Comparison of ENCODE assay signal across 23 mouse cellular contexts in the genomic region with DNA sequence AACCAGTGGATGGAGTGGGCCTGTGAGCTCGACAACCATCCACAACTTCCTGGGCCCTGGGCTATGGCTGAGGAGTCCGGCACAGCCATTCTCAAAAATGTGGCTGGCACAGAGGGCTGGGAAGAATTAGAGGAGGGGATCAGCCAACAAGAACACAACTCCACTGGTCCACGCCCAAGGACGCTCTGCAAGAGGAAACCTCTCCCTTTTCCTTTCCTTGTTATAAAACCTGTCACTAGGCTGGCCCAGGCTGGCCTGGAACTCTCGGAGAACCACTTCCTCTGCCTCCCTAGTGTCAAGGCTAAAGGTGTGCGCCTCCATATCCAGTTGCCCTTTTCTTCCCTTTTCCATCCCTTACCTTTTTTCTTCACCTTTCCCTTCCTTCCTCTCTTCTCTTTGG. TPM values are rescaled to one million over a fixed set of nuclear protein-coding genes. Genes with fewer than 3 reads are reported as not detected.
A peak's percentile ranks its signal among the peaks of the same experiment; 100 is the strongest.
DNase-seq lines count a peak whose midpoint lies in the region; ATAC-seq and TF ChIP-seq lines count a peak whose summit lies in the region.
"Had no signal": no experiment of that assay in that cellular context is flagged by ENCODE, and none has a peak within 500 bp of the region (broad histone marks: within the 10 kb centered on the region; RNA-seq: fewer than 3 reads in every experiment).

No protein-coding gene starts in this region.

- H3K9ac ChIP-seq in intestine, postnatal 0 days (ENCODE audit: low read depth, low read length): no peak overlapping the region
- H3K9ac ChIP-seq in intestine, embryonic 16.5 days (ENCODE audit: low read depth, low read length): no peak overlapping the region
- H3K9ac ChIP-seq in limb, embryonic 12.5 days (replicated peaks): no peak overlapping the region
- H3K9ac ChIP-seq: embryonic facial prominence, embryonic 13.5 days; heart, embryonic 15.5 days; limb, embryonic 13.5 days; midbrain, embryonic 13.5 days; neural tube, embryonic 13.5 days had no signal

- WGBS in intestine, postnatal 0 days: 86% methylated on average over 6 of the region's 6 CpGs
- 93% methylated on average over 6 of the region's 6 CpGs for WGBS in intestine, embryonic 16.5 days
- 89% methylated on average over 6 of the region's 6 CpGs for WGBS in limb, embryonic 12.5 days
- WGBS in limb, embryonic 10.5 days: 93% methylated on average over 6 of the region's 6 CpGs

- no peak overlapping the region for H3K4me3 ChIP-seq in intestine, postnatal 0 days (ENCODE audit: low read depth, low read length)
- H3K4me3 ChIP-seq in intestine, embryonic 16.5 days (ENCODE audit: low read length): no peak overlapping the region
- H3K4me3 ChIP-seq in limb, embryonic 12.5 days (replicated peaks): no peak overlapping the region
- no peak overlapping the region for H3K4me3 ChIP-seq in limb, embryonic 10.5 days
- H3K4me3 ChIP-seq: embryonic facial prominence, embryonic 13.5 days; heart, embryonic 15.5 days; limb, embryonic 13.5 days; midbrain, embryonic 13.5 days; neural tube, embryonic 13.5 days had no signal

- H3K4me1 ChIP-seq in intestine, postnatal 0 days (replicated peaks; ENCODE audit: control insufficient read depth, insufficient read depth, low read length): no peaks in the 10 kb centered on the region
- H3K4me1 ChIP-seq in intestine, embryonic 16.5 days (ENCODE audit: control insufficient read depth, insufficient read depth, low read length): no peaks in the 10 kb centered on the region
- H3K4me1 ChIP-seq in limb, embryonic 12.5 days (replicated peaks): 0 out of 2 replicates have a peak, but pooled peaks cover 1% of the 10 kb centered on the region
- no peaks in the 10 kb centered on the region for H3K4me1 ChIP-seq in limb, embryonic 10.5 days

- H3K27ac ChIP-seq in intestine, postnatal 0 days (ENCODE audit: low read depth, low read length): peak overlapping the region; percentile 35; the same call in 1 of the 2 replicates
- H3K27ac ChIP-seq in intestine, embryonic 16.5 days (ENCODE audit: low read length): no peak overlapping the region
- H3K27ac ChIP-seq in limb, embryonic 12.5 days: peak overlapping the region; percentile 42; the same call in 1 of the 2 replicates
- no peak overlapping the region for H3K27ac ChIP-seq in limb, embryonic 10.5 days
- H3K27ac ChIP-seq: embryonic facial prominence, embryonic 13.5 days; limb, embryonic 13.5 days; macrophage; midbrain, embryonic 13.5 days; neural tube, embryonic 13.5 days had no signal

- no peak for TF ChIP-seq CTCF in intestine, postnatal 0 days (IDR thresholded peaks at IDR 0.05; ENCODE audit: low read depth)

- ATAC-seq in intestine, postnatal 0 days: no peak
- no peak for ATAC-seq in intestine, embryonic 16.5 days
- ATAC-seq in limb, embryonic 12.5 days (ENCODE audit: insufficient number of reproducible peaks, insufficient read depth, low FRiP score, low TSS enrichment, low read depth): no peak
- ATAC-seq: CD4-positive, CD25-positive, alpha-beta regulatory T cell, adult 4 months; forebrain, embryonic 16.5 days; hindbrain, embryonic 16.5 days; midbrain, embryonic 13.5 days had no signal

- H3K9me3 ChIP-seq in intestine, postnatal 0 days (ENCODE audit: control insufficient read depth): no peaks in the 10 kb centered on the region
- no peaks in the 10 kb centered on the region for H3K9me3 ChIP-seq in intestine, embryonic 16.5 days (ENCODE audit: control insufficient read depth, low read length)
- H3K9me3 ChIP-seq in limb, embryonic 12.5 days: no peaks in the 10 kb centered on the region
- H3K9me3 ChIP-seq in limb, embryonic 10.5 days (replicated peaks): no peaks in the 10 kb centered on the region
- H3K9me3 ChIP-seq: embryonic facial prominence, embryonic 13.5 days; heart, embryonic 15.5 days; limb, embryonic 13.5 days; midbrain, embryonic 13.5 days; neural tube, embryonic 13.5 days had no signal

- no peak for DNase-seq in limb, embryonic 10.5 days (ENCODE audit: low spot score)
- peak; percentile 65 for DNase-seq in lung, postnatal 10 days
- peak; percentile 36 to 46 for DNase-seq in lung, postnatal 4 days
- no peak for DNase-seq in frontal cortex, postnatal 14 days (ENCODE audit: low spot score in 2 of 2)
- DNase-seq: adrenal gland, postnatal 14 days; cerebellum, adult 11-12 months; cerebellum, postnatal 10 days; gastrocnemius, postnatal 25 days; layer of hippocampus, postnatal 36 days; thymus, postnatal 14 days had no signal

- H3K36me3 ChIP-seq in intestine, postnatal 0 days (ENCODE audit: control insufficient read depth, insufficient read depth): peaks cover 95% of the 10 kb centered on the region
- H3K36me3 ChIP-seq in intestine, embryonic 16.5 days (ENCODE audit: control insufficient read depth, insufficient read depth, low read length): peaks cover 24% of the 10 kb centered on the region
- H3K36me3 ChIP-seq in limb, embryonic 12.5 days: peaks cover 99% of the 10 kb centered on the region
- H3K36me3 ChIP-seq in limb, embryonic 10.5 days: peaks cover 97% of the 10 kb centered on the region

- H3K27me3 ChIP-seq in intestine, postnatal 0 days (replicated peaks; ENCODE audit: control insufficient read depth, insufficient read depth, low read length): no peaks in the 10 kb centered on the region
- H3K27me3 ChIP-seq in intestine, embryonic 16.5 days (replicated peaks; ENCODE audit: control insufficient read depth, insufficient read depth, low read length): no peaks in the 10 kb centered on the region
- H3K27me3 ChIP-seq in limb, embryonic 12.5 days: no peaks in the 10 kb centered on the region
- no peaks in the 10 kb centered on the region for H3K27me3 ChIP-seq in limb, embryonic 10.5 days (ENCODE audit: low read depth, poor library complexity, severe bottlenecking)
- H3K27me3 ChIP-seq: embryonic facial prominence, embryonic 13.5 days; heart, embryonic 15.5 days; limb, embryonic 13.5 days; midbrain, embryonic 13.5 days; neural tube, embryonic 13.5 days had no signal

- no peak overlapping the region for H3K4me2 ChIP-seq in intestine, postnatal 0 days (replicated peaks; ENCODE audit: low read depth)
- no peak overlapping the region for H3K4me2 ChIP-seq in intestine, embryonic 16.5 days (ENCODE audit: low read depth, low read length)
- H3K4me2 ChIP-seq in limb, embryonic 12.5 days: no peak overlapping the region
- H3K4me2 ChIP-seq: embryonic facial prominence, embryonic 13.5 days; heart, embryonic 15.5 days; limb, embryonic 13.5 days; liver, embryonic 11.5 days; midbrain, embryonic 13.5 days; neural tube, embryonic 13.5 days had no signal

RNA-seq across cellular contexts. Expression of a gene that starts 55.5 kb away (rescaled TPM):
- polyA plus RNA-seq in intestine, postnatal 0 days (2015; fragmentation: Nextera tagmentation; extraction: Ambion mirVana): 43.5 and 57.7 TPM in 2 replicates
- polyA plus RNA-seq in intestine, embryonic 16.5 days (2015; fragmentation: Nextera tagmentation; extraction: Ambion mirVana): 57.3 and 61.6 TPM in 2 replicates
- polyA plus RNA-seq in limb, embryonic 12.5 days (2016; fragmentation: Nextera tagmentation; extraction: Ambion mirVana): 55.3 and 57.0 TPM in 2 replicates
- 59.3 and 59.5 TPM in 2 replicates for polyA plus RNA-seq in limb, embryonic 10.5 days (2016; fragmentation: Nextera tagmentation; extraction: Ambion mirVana)

Comparison
In these comparisons a context has a peak if more than half of its experiments do, and no peak if none do; other contexts are left out.
1. H3K27ac ChIP-seq: peak in intestine, postnatal 0 days (single experiment) and limb, embryonic 12.5 days (single experiment); none in intestine, embryonic 16.5 days (single experiment) and limb, embryonic 10.5 days (single experiment).
2. DNase-seq: peak in lung, postnatal 10 days (single experiment) and lung, postnatal 4 days (2 of 2); none in limb, embryonic 10.5 days (single experiment) and frontal cortex, postnatal 14 days (0 of 2).